Mouse (Mus musculus) heart, embryonic 14.5 days (tissue): Measurements from ENCODE around the gene Pds5b. TPM values are rescaled to one million over a fixed set of nuclear protein-coding genes. Genes with fewer than 3 reads are reported as not detected.
A peak's percentile ranks its signal among the peaks of the same experiment; 100 is the strongest.
"Not testable (repeated sequence)": the region's sequence is repeated elsewhere in the genome, so short reads cannot be mapped to it uniquely, and the experiment has no call there.

ENCODE experiments used
- ATAC-seq: fragments of 200-750 bp; cut with Nextera tagmentation; 2 replicates; pipeline ENCODE4 v1.8.0; 2017; ENCODE audit warnings: low read depth, moderate TSS enrichment; ENCODE audit not compliant: insufficient number of reproducible peaks, insufficient read depth, low FRiP score
- H3K27ac ChIP-seq, 2 experiments: fragments of 200-500 bp in 1 of 2; fragments of 300-500 bp in 1 of 2; sonication (generic) in 1 of 2; replicated peaks in 1 of 2; 2 replicates each; pipeline ENCODE4 v1.5.1; 2012 to 2014; ENCODE audit warnings: low read depth in 2 of 2, low read length in 2 of 2, control low read depth in 1 of 2, mild to moderate bottlenecking in 1 of 2, mixed read lengths in 1 of 2; ENCODE audit not compliant: control insufficient read depth in 1 of 2, insufficient read depth in 1 of 2
- H3K27me3 ChIP-seq: fragments of 300-500 bp; sonication (generic); 2 replicates; pipeline ENCODE4 v1.6.1; 2014; ENCODE audit warnings: mild to moderate bottlenecking, low read length, control low read depth; ENCODE audit not compliant: control insufficient read depth, insufficient read depth
- H3K36me3 ChIP-seq: fragments of 300-500 bp; sonication (generic); 2 replicates; pipeline ENCODE4 v1.6.1; 2014; ENCODE audit warnings: mild to moderate bottlenecking, control low read depth, low read length, mixed read lengths; ENCODE audit not compliant: control insufficient read depth, insufficient read depth
- H3K4me1 ChIP-seq, 2 experiments: fragments of 200-500 bp in 1 of 2; fragments of 300-500 bp in 1 of 2; sonication (generic) in 1 of 2; 2 replicates each; pipeline ENCODE4 v1.6.1; 2012 to 2014; ENCODE audit warnings: low read length in 2 of 2, control low read depth in 1 of 2, mixed read lengths in 1 of 2; ENCODE audit not compliant: control insufficient read depth in 2 of 2, insufficient read depth in 2 of 2
- H3K4me2 ChIP-seq: fragments of 300-500 bp; sonication (generic); 2 replicates; pipeline ENCODE4 v1.6.1; 2014; ENCODE audit warnings: mild to moderate bottlenecking, low read length
- H3K4me3 ChIP-seq, 2 experiments: fragments of 200-500 bp in 1 of 2; fragments of 300-500 bp in 1 of 2; sonication (generic) in 1 of 2; 2 replicates each; pipeline ENCODE4 v1.5.1; 2012 to 2014; ENCODE audit warnings: low read length in 2 of 2, mild to moderate bottlenecking in 2 of 2, control low read depth in 1 of 2, low read depth in 1 of 2, moderate library complexity in 1 of 2; ENCODE audit not compliant: control insufficient read depth in 1 of 2, insufficient read depth in 1 of 2
- H3K9ac ChIP-seq: fragments of 300-500 bp; sonication (generic); 2 replicates; pipeline ENCODE4 v1.6.1; 2014; ENCODE audit warnings: mild to moderate bottlenecking, low read length
- H3K9me3 ChIP-seq: fragments of 300-500 bp; sonication (generic); 2 replicates; pipeline ENCODE4 v1.6.1; 2016; ENCODE audit warnings: low read length, control low read depth; ENCODE audit not compliant: control insufficient read depth
- WGBS: fragments of 180-500 bp; shearing (Covaris S2); extraction: QIAGEN DNeasy Blood & Tissue Kit; methylation state at CpG from one replicate; pipeline ENCODE4 v1.1.7; 2014; 5-methylcytosine and 5-hydroxymethylcytosine counted together
- polyA plus RNA-seq: library from polyadenylated mRNA; unstranded; fragments of >200 nt; fragmentation: Nextera tagmentation; extraction: Ambion mirVana; gene quantifications from 2 replicates; pipeline ENCODE4 v1.2.1, GENCODE M21; 2014

The Pds5b gene
- polyA plus RNA-seq, 1 experiment from 2014 or later, result 23.4 TPM

GRCm38 (mm10) chr5:150840596-150840995 is 167.1 kb downstream of the Pds5b start:
- peak overlapping the region; percentile 41 for H3K4me2 ChIP-seq
- ATAC-seq, result no peak
- H3K9me3 ChIP-seq, result peaks cover 16% of the 10 kb centered on the region; the same call in 1 of the 2 replicates
- peak overlapping the region; percentile 34 to 64 for H3K27ac ChIP-seq
- H3K27me3 ChIP-seq, result no peaks in the 10 kb centered on the region
- peaks cover 10 to 19% of the 10 kb centered on the region in 2 experiments for H3K4me1 ChIP-seq
- H3K9ac ChIP-seq, result no peak overlapping the region
- no peaks in the 10 kb centered on the region for H3K36me3 ChIP-seq
- 27% methylated on average over 11 of the region's 11 CpGs for WGBS
- H3K4me3 ChIP-seq, result peak overlapping the region; percentile 0 to 8; a peak in 1 of 4 replicates

- no peak overlapping the region for H3K4me2 ChIP-seq
- 0 out of 4 replicates have a peak, but pooled peaks cover 2 to 4% of the 10 kb centered on the region in 2 experiments for H3K4me1 ChIP-seq
- no peak overlapping the region for H3K4me3 ChIP-seq
- WGBS, result 97% methylated on average over 6 of the region's 6 CpGs
- H3K27ac ChIP-seq, result no peak overlapping the region
- no peaks in the 10 kb centered on the region for H3K27me3 ChIP-seq
- ATAC-seq, result no peak
- H3K9ac ChIP-seq, result no peak overlapping the region
- H3K9me3 ChIP-seq, result no peaks in the 10 kb centered on the region
- no peaks in the 10 kb centered on the region for H3K36me3 ChIP-seq
Observed at GRCm38 (mm10) chr5:150845961-150846360, 172.4 kb downstream of the Pds5b start.

GRCm38 (mm10) chr5:150850821-150851220 is 177.3 kb downstream of the Pds5b start:
- Histone ChIP-seq H3K4me1 (peaks cover 6 to 15% of the 10 kb centered on the region in 2 experiments; a peak in 3 of 4 replicates), H3K27me3 (no peaks in the 10 kb centered on the region), H3K27ac (no peak overlapping the region), H3K4me3 (no peak overlapping the region), H3K9me3 (no peaks in the 10 kb centered on the region), H3K9ac (no peak overlapping the region), H3K4me2 (no peak overlapping the region), H3K36me3 (no peaks in the 10 kb centered on the region)
- 18% methylated on average over 2 of the region's 2 CpGs for WGBS
- ATAC-seq, result no peak

GRCm38 (mm10) chr5:150852097-150852496 is 178.6 kb downstream of the Pds5b start:
- not testable (repeated sequence) for H3K27ac ChIP-seq, H3K4me2 ChIP-seq, H3K27me3 ChIP-seq, H3K9ac ChIP-seq, ATAC-seq, H3K36me3 ChIP-seq, H3K9me3 ChIP-seq, H3K4me3 ChIP-seq
- WGBS, result 88% methylated on average over 2 of the region's 2 CpGs
- peaks cover 6 to 15% of the 10 kb centered on the region in 2 experiments; a peak in 3 of 4 replicates for H3K4me1 ChIP-seq

GRCm38 (mm10) chr5:150854506-150854905 is 181.0 kb downstream of the Pds5b start:
- no peak for ATAC-seq
- no peaks in the 10 kb centered on the region for H3K36me3 ChIP-seq
- peaks cover 6 to 15% of the 10 kb centered on the region in 2 experiments; a peak in 3 of 4 replicates for H3K4me1 ChIP-seq
- WGBS, result 0% methylated on average over 1 of the region's 1 CpGs
- H3K9ac ChIP-seq, result no peak overlapping the region
- no peaks in the 10 kb centered on the region for H3K9me3 ChIP-seq
- H3K27ac ChIP-seq, result peak overlapping the region in 1 of 2 experiments; percentile 48; a peak in 2 of 4 replicates
- 0 out of 2 replicates have a peak overlapping the region, but pooled peaks have one; percentile 1 for H3K4me2 ChIP-seq
- no peaks in the 10 kb centered on the region for H3K27me3 ChIP-seq
- no peak overlapping the region for H3K4me3 ChIP-seq

- Histone ChIP-seq H3K27me3 (no peaks in the 10 kb centered on the region), H3K4me2 (no peak overlapping the region), H3K27ac (no peak overlapping the region), H3K36me3 (no peaks in the 10 kb centered on the region), H3K4me1 (peaks cover 3 to 7% of the 10 kb centered on the region in 2 experiments; a peak in 3 of 4 replicates), H3K4me3 (no peak overlapping the region), H3K9ac (no peak overlapping the region), H3K9me3 (no peaks in the 10 kb centered on the region)
- WGBS, result 43% methylated on average over 5 of the region's 5 CpGs
- ATAC-seq, result no peak
Observed at GRCm38 (mm10) chr5:150859642-150860194, 186.2 kb downstream of the Pds5b start.

Other genes with a start within 250 kb of the Pds5b start
- not detected in 2 replicates for gene Zar1l, start 155.6 kb upstream of the Pds5b start, polyA plus RNA-seq
- gene Brca2, start 151.1 kb upstream of the Pds5b start, polyA plus RNA-seq, result 14.4 and 21.2 TPM in 2 replicates
- gene N4bp2l1, start 76.6 kb upstream of the Pds5b start, polyA plus RNA-seq, result 3.3 and 3.6 TPM in 2 replicates
- gene N4bp2l2, start 7.6 kb upstream of the Pds5b start, polyA plus RNA-seq, result 32.2 and 36.6 TPM in 2 replicates